Mouse (Mus musculus): ENCODE measurements around the gene Prkcz. TPM values are rescaled to one million over a fixed set of nuclear protein-coding genes. Genes with fewer than 3 reads are reported as not detected.

Gene Prkcz
- polyA plus RNA-seq, 1 experiment from 2014 or later = 1.9 TPM

DNA sequence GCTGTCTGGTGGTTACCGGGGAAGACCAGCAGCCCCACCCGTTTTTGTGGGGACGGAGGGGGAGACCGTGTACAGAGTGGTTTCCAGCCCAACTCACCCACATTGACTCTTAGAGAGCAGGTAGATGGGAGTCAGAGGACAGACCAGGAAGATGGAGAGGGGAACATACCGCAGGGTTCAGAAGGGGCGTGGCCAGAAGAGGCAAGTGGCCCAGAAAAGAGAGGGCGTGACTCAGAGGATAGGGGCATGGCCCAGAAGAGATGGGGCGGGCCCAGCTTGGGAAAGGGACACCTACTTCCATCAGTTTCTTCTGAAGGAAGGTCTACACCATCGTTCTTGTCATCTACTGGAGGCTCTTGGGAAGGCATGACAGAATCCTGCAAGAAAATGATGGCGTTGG, 68.3 kb downstream of the Prkcz start:
- 70% methylated on average over 10 of the region's 10 CpGs for WGBS (ENCODE audit: insufficient replicate concordance)
- H3K27me3 ChIP-seq = no peaks in the 10 kb centered on the region
- DNase-seq (no peak), ATAC-seq (ENCODE audit: low read depth) (no peak)
- H3K9ac ChIP-seq = no peak overlapping the region
- no peaks in the 10 kb centered on the region for H3K9me3 ChIP-seq (replicated peaks)
- no peaks in the 10 kb centered on the region for H3K4me1 ChIP-seq (replicated peaks)
- no peaks in the 10 kb centered on the region for H3K36me3 ChIP-seq
- H3K4me3 ChIP-seq (replicated peaks) = no peak overlapping the region
- no peak overlapping the region for H3K4me2 ChIP-seq
- H3K27ac ChIP-seq = no peak overlapping the region

DNA sequence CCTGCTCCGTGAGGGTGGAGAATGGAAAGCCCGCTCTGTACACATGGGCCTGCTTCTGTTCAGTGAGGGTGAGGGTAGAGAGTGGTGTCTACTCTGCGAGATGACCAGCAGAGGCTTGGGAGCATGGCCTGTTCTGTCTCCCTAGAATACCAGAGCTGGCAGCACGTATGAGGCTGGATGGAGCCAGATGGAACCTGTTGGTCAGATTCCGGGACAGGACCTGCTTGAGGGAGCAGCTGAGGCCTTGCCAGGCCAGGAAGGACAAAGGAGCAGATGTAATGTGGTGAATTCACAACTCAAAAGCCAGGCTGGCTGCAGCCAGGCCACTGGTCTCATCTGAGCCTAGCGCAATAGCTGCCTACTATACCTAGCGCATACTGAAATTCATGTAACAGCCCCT, 71.1 kb downstream of the Prkcz start:
- no peak overlapping the region for H3K4me2 ChIP-seq
- 77% methylated on average over 7 of the region's 7 CpGs for WGBS (ENCODE audit: insufficient replicate concordance)
- no peaks in the 10 kb centered on the region for H3K9me3 ChIP-seq (replicated peaks)
- no peaks in the 10 kb centered on the region for H3K27me3 ChIP-seq
- H3K36me3 ChIP-seq = no peaks in the 10 kb centered on the region
- no peak for ATAC-seq (ENCODE audit: low read depth)
- no peak overlapping the region for H3K27ac ChIP-seq
- H3K4me3 ChIP-seq (replicated peaks) = no peak overlapping the region
- H3K9ac ChIP-seq = no peak overlapping the region
- no peak for DNase-seq
- no peaks in the 10 kb centered on the region for H3K4me1 ChIP-seq (replicated peaks)

DNA sequence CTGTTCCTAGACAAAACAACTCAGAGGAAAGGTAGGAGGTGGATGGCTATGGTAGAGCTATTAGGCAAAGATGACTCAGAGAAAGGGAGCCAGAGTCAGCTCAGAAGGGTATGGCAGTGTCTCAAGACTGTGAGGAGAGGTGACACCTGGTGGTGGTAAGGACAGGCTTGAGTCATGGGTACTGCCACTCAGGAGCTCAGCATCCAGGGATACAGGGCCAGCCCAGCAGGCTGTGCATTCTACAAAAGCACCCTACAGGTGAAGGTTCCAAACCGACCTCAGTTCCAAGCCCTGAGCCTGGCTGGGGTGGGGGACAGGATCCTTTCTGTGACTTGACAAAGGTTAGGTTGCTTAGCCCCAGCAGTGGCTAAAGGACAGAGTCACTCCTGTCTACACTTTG, 72.6 kb downstream of the Prkcz start:
- no peak overlapping the region for H3K27ac ChIP-seq
- no peak overlapping the region for H3K4me3 ChIP-seq (replicated peaks)
- 53% methylated on average over 1 of the region's 1 CpGs for WGBS (ENCODE audit: insufficient replicate concordance)
- no peaks in the 10 kb centered on the region for H3K27me3 ChIP-seq
- no peaks in the 10 kb centered on the region for H3K9me3 ChIP-seq (replicated peaks)
- no peak overlapping the region for H3K4me2 ChIP-seq
- DNase-seq (no peak), ATAC-seq (ENCODE audit: low read depth) (no peak)
- H3K36me3 ChIP-seq = no peaks in the 10 kb centered on the region
- no peaks in the 10 kb centered on the region for H3K4me1 ChIP-seq (replicated peaks)
- no peak overlapping the region for H3K9ac ChIP-seq

DNA sequence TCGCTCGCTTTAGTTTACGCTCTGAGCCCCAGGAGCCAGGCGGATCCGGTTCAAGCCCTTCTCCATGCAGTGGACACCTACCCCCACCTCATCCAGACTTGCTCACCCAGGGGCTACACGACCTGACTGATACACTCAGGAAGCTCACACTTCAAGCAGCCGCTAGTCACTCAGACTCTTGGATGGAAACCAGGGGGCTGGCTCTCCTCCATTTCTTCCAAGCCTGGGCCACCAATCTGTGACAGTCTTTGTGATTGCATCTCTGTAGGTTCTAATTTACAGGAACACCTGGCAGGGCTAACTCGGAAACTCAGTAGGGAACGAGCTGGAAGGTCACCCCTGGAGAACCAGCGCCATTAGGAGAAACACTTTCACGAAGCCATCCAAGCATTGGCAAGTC, 73.4 kb downstream of the Prkcz start:
- 74% methylated on average over 11 of the region's 11 CpGs for WGBS (ENCODE audit: insufficient replicate concordance)
- ATAC-seq (ENCODE audit: low read depth) = no peak
- H3K36me3 ChIP-seq = no peaks in the 10 kb centered on the region

DNA sequence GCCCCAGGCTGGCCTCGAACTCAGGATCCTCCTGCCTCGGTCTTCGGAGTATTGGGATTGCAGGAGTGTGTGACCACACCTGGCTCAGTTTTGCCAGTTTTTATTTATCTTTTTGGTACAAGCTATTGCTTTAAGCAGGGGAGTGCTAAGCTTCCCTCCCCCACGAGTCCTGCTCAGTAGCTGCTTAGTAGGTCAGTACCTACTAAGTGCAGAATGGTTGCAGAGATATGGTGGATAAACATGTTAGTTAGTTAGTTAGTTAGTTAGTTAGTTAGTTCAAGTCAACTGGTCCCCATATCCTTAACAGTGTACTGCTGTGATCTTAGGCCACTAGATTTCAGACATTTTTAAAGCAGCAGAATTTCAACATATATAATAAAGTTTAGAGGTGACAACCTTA, 75.1 kb downstream of the Prkcz start:
- DNase-seq = no peak
- 66% methylated on average over 4 of the region's 4 CpGs for WGBS (ENCODE audit: insufficient replicate concordance)
- Histone ChIP-seq H3K9ac (no peak overlapping the region), H3K4me2 (no peak overlapping the region), H3K27me3 (no peaks in the 10 kb centered on the region), H3K27ac (no peak overlapping the region), H3K4me3 (replicated peaks) (no peak overlapping the region), H3K9me3 (replicated peaks) (no peaks in the 10 kb centered on the region), H3K4me1 (replicated peaks) (no peaks in the 10 kb centered on the region), H3K36me3 (no peaks in the 10 kb centered on the region)
- no peak for ATAC-seq (ENCODE audit: low read depth)

More for the DNA sequence above, 73.4 kb downstream of the Prkcz start:
- no peak overlapping the region for H3K27ac ChIP-seq
- no peaks in the 10 kb centered on the region for H3K27me3 ChIP-seq
- no peak overlapping the region for H3K4me2 ChIP-seq
- H3K9me3 ChIP-seq (replicated peaks) = no peaks in the 10 kb centered on the region
- H3K4me3 ChIP-seq (replicated peaks) = no peak overlapping the region
- DNase-seq = no peak
- no peaks in the 10 kb centered on the region for H3K4me1 ChIP-seq (replicated peaks)
- no peak overlapping the region for H3K9ac ChIP-seq

DNA sequence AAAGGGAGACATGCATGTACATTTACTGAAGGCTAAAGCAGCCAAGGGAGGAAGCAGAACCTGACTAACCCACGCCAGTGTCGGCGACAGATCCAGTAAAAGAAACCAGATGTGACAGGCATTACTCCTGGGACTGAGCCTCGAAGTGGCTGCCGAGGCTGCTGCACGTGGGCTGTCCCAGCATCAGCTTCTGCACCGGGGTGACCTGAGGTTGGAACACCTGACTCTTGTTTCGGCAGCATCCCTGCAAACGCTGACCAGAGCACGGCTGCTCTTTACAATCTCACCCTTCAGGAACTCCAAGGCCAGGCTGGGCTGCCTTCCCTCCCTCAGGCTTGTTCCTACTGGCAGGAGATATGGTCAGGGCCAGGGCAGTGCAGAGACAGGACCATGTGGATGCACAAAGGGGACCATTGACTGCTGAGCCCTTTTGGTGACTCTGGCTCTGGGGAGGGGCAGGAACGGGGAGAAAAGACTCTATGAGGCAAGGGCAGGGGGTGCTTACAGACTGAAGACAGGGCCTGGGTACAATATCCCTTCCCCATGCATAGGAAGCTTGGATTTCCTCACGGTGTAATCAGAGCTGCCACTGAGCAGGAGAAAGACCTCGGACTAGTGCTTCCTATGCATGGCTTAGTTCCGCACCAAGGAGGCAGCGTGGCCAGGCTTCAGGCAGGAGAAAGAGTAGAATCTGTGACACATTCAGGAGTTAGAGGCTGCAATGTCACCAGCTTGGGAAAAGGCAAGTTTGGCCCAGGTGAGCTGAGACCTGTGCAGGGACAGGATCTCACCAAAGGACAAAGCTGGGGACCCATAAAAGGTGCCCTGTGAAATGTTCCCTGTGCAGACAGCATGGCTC, 76.4 kb downstream of the Prkcz start:
- Histone ChIP-seq H3K4me1 (replicated peaks) (peaks cover 3% of the 10 kb centered on the region; the same call in 1 of the 2 replicates), H3K27me3 (no peaks in the 10 kb centered on the region), H3K36me3 (no peaks in the 10 kb centered on the region), H3K9ac (no peak overlapping the region), H3K4me3 (replicated peaks) (no peak overlapping the region), H3K4me2 (no peak overlapping the region), H3K9me3 (replicated peaks) (no peaks in the 10 kb centered on the region), H3K27ac (no peak overlapping the region)
- no peak for DNase-seq
- ATAC-seq (ENCODE audit: low read depth) = no peak
- WGBS (ENCODE audit: insufficient replicate concordance) = 53% methylated on average over 15 of the region's 15 CpGs

DNA sequence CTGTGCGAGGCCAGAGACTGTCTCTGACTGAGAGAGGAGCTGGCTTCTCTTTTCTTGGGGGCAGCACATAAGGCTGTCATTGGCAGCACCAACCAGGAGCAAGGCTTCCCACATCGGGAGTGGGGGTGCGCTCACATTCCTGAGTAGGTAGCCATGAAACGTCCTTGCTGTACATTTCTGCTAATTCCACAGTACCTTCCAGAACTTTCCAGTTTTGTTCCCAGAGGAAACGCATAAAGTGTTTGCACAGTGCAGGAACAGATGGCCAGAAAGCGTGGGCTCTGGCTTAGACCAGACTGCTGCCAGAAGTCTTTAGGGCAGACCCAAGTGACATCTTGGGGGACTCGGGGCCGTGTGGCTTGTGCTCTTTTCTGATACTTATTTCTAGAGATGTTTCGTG, 77.6 kb downstream of the Prkcz start:
- no peaks in the 10 kb centered on the region for H3K9me3 ChIP-seq (replicated peaks)
- 51% methylated on average over 9 of the region's 9 CpGs for WGBS (ENCODE audit: insufficient replicate concordance)
- H3K9ac ChIP-seq = no peak overlapping the region
- H3K36me3 ChIP-seq = no peaks in the 10 kb centered on the region
- DNase-seq (no peak), ATAC-seq (ENCODE audit: low read depth) (no peak)
- H3K4me3 ChIP-seq (replicated peaks) = no peak overlapping the region
- H3K4me2 ChIP-seq = no peak overlapping the region
- peaks cover 3% of the 10 kb centered on the region; the same call in 1 of the 2 replicates for H3K4me1 ChIP-seq (replicated peaks)
- no peaks in the 10 kb centered on the region for H3K27me3 ChIP-seq
- H3K27ac ChIP-seq = no peak overlapping the region

DNA sequence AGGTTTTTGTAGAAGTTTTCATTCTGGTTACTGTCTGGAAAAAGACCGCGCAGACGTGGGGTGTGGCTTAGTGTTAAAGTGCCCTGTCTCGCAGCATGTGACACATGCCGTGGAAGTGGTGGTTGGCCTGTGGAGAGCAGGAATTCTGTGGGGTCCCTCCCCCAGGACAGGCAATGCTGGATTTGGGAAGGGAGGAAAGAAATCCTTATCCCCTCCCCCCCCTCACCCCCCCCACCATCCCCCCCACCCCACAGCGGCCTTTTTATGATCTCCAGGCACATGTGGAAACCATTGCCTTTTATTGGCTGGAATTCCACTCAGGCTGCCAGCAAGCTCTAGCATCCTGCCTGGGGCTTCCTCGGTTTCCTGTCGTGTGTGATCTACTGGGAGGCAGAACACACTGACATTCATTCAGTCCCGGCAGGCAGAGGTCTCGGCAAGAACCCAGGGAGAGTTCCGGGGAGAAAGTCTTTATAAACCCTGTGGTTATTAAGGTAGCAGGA, 78.1 kb downstream of the Prkcz start:
- Histone ChIP-seq H3K9ac (no peak overlapping the region), H3K27ac (no peak overlapping the region), H3K4me3 (replicated peaks) (no peak overlapping the region), H3K4me2 (no peak overlapping the region), H3K27me3 (no peaks in the 10 kb centered on the region), H3K9me3 (replicated peaks) (no peaks in the 10 kb centered on the region), H3K4me1 (replicated peaks) (peaks cover 3% of the 10 kb centered on the region; the same call in 1 of the 2 replicates), H3K36me3 (no peaks in the 10 kb centered on the region)
- no peak for DNase-seq
- 37% methylated on average over 11 of the region's 11 CpGs for WGBS (ENCODE audit: insufficient replicate concordance)
- no peak for ATAC-seq (ENCODE audit: low read depth)

DNA sequence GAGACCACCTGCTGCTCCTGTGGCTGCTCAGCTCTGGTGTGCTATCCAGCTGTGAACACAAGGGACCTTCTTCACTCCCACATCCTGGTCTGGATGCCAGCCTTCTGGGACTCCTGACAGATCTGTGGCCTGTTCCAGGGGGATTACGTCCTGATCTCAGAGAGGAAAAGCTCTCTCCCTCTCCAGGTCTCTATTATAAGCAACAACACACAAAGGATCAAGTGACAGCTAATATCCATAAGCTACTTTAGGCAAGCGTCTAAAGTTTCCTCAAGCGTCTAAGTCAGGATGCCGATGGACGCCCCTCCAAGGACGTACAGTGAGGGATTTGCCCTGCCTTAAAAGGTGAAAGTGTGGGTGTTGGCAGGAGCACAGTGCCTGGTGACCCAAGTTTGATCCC, 78.9 kb downstream of the Prkcz start:
- ATAC-seq (ENCODE audit: low read depth) = no peak
- Histone ChIP-seq H3K9ac (no peak overlapping the region), H3K27ac (no peak overlapping the region; the same call in 1 of the 2 replicates), H3K4me2 (no peak overlapping the region), H3K36me3 (no peaks in the 10 kb centered on the region), H3K4me3 (replicated peaks) (no peak overlapping the region), H3K9me3 (replicated peaks) (no peaks in the 10 kb centered on the region), H3K27me3 (no peaks in the 10 kb centered on the region), H3K4me1 (replicated peaks) (peaks cover 3% of the 10 kb centered on the region; the same call in 1 of the 2 replicates)
- WGBS (ENCODE audit: insufficient replicate concordance) = 66% methylated on average over 6 of the region's 6 CpGs
- no peak for DNase-seq

DNA sequence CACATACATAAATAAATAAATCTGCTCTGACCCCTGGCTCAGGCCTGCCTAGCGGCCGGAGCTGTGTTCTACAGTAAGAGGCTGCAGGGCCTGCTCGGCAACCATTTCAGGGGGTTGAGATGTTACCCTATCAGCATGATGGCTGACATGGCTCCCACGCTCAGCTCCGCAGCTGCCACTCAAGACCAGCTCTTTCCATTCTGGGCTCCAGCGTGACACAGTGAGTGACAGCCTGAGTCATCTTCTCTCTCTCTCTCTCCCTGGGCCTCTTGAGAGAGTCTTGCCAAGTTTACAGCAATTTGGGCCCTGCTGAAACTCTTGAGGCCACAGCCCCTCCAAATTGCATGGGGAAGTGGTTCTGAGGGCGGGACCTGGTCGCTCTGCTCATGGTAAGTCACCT, 79.5 kb downstream of the Prkcz start:
- no peak overlapping the region for H3K4me2 ChIP-seq
- H3K9ac ChIP-seq = no peak overlapping the region
- no peak overlapping the region for H3K4me3 ChIP-seq (replicated peaks)
- H3K9me3 ChIP-seq (replicated peaks) = no peaks in the 10 kb centered on the region
- DNase-seq = no peak
- H3K36me3 ChIP-seq = no peaks in the 10 kb centered on the region
- peaks cover 3% of the 10 kb centered on the region; the same call in 1 of the 2 replicates for H3K4me1 ChIP-seq (replicated peaks)
- H3K27me3 ChIP-seq = no peaks in the 10 kb centered on the region
- WGBS (ENCODE audit: insufficient replicate concordance) = 61% methylated on average over 8 of the region's 8 CpGs
- peak overlapping the region; percentile 29; the same call in 1 of the 2 replicates for H3K27ac ChIP-seq
- no peak for ATAC-seq (ENCODE audit: low read depth)

DNA sequence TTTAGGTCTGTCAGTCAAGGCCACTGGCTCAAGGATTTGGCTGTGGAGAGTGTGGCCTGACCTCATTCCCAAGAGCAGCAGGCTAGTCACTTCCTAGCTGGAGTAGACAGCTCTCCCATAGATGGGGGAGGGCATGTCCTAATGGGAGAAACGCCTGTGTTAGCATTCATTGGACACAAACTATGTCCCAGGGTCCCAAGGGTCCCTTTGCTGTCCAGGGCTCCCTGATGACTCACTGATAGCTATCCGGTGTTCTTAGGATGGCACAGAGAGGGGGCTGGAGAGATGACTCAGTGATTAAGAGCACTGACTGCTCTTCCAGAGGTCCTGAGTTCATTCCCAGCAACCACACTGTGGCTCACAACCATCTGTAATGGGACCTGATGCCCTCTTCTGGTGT, 79.9 kb downstream of the Prkcz start:
- Histone ChIP-seq H3K9me3 (replicated peaks) (no peaks in the 10 kb centered on the region), H3K4me3 (replicated peaks) (no peak overlapping the region), H3K27ac (no peak overlapping the region), H3K4me2 (no peak overlapping the region), H3K4me1 (replicated peaks) (peaks cover 3% of the 10 kb centered on the region; the same call in 1 of the 2 replicates), H3K36me3 (no peaks in the 10 kb centered on the region), H3K9ac (no peak overlapping the region), H3K27me3 (no peaks in the 10 kb centered on the region)
- 56% methylated on average over 2 of the region's 2 CpGs for WGBS (ENCODE audit: insufficient replicate concordance)
- DNase-seq (no peak), ATAC-seq (ENCODE audit: low read depth) (no peak)

DNA sequence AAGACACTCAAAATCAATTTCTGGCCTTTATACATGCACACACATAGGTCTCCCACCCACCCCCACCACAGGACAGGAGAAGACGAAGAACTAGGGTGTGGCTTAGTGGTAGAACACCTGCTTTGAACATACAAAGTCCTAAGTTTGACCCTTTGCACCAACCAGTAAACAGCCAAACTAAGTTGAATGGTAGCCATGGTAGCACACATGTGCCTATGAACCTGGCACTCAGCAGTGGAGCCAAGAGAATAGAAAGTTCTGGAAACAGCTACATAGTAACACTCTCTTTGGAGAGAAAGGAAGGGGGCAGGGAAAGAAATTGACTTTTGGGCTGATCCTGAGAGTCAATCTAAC, 80.4 kb downstream of the Prkcz start:
- Histone ChIP-seq H3K27me3 (no peaks in the 10 kb centered on the region), H3K9ac (no peak overlapping the region), H3K4me1 (replicated peaks) (peaks cover 3% of the 10 kb centered on the region; the same call in 1 of the 2 replicates), H3K36me3 (no peaks in the 10 kb centered on the region), H3K4me3 (replicated peaks) (no peak overlapping the region), H3K27ac (no peak overlapping the region), H3K4me2 (no peak overlapping the region), H3K9me3 (replicated peaks) (no peaks in the 10 kb centered on the region)
- DNase-seq (no peak), ATAC-seq (ENCODE audit: low read depth) (no peak)
- 56% methylated on average over 1 of the region's 1 CpGs for WGBS (ENCODE audit: insufficient replicate concordance)
